In the genomic region with DNA sequence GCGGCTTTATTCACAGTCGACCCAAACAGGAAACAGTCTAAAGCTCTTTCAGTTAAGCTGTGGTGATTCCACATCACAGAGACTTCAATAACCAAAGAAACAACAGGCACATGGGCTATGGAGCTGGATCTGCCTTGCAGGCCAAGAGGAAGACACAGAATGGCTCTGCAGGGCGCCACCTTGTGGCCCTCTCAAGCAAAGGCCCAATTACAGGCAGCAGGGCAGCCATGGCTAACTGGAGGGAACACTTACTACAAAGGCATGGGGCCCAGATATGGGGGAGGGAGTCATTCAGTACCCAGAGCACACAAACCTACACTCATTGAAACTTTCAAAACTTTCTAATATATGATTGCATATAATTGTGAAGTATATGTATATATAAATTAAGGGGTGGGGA, we compare ENCODE assay signal across 8 mouse cellular contexts. TPM values are rescaled to one million over a fixed set of nuclear protein-coding genes. Genes with fewer than 3 reads are reported as not detected.
DNase-seq lines count a peak whose midpoint lies in the region; ATAC-seq and TF ChIP-seq lines count a peak whose summit lies in the region.

No protein-coding gene starts in this region.

- intact Hi-C loops in gastrocnemius, postnatal 14 days (cut with DNase I; ENCODE audit: low total_unique reads), result loop anchor here (10.0 kb wide), 1 partner anchor 200 kb away; no protein-coding TSS in a partner anchor

- WGBS in kidney, embryonic 14.5 days, result 12% methylated on average over 3 of the region's 3 CpGs
- WGBS in limb, embryonic 14.5 days, result 17% methylated on average over 3 of the region's 3 CpGs
- WGBS in neural tube, embryonic 13.5 days, result 9% methylated on average over 3 of the region's 3 CpGs

- H3K4me1 ChIP-seq in kidney, embryonic 14.5 days (ENCODE audit: control insufficient read depth, insufficient read depth, low read length), result no peaks in the 10 kb centered on the region
- no peaks in the 10 kb centered on the region for H3K4me1 ChIP-seq in limb, embryonic 14.5 days (ENCODE audit: control insufficient read depth, insufficient read depth, low read length)
- H3K4me1 ChIP-seq in neural tube, embryonic 13.5 days (replicated peaks), result no peaks in the 10 kb centered on the region

- H3K9me3 ChIP-seq in kidney, embryonic 14.5 days (ENCODE audit: control insufficient read depth, low read length), result no peaks in the 10 kb centered on the region
- no peaks in the 10 kb centered on the region for H3K9me3 ChIP-seq in limb, embryonic 14.5 days (ENCODE audit: control insufficient read depth, low read length)
- H3K9me3 ChIP-seq in neural tube, embryonic 13.5 days, result no peaks in the 10 kb centered on the region

- H3K4me2 ChIP-seq in kidney, embryonic 14.5 days (replicated peaks; ENCODE audit: low read depth, low read length), result no peak overlapping the region
- H3K4me2 ChIP-seq in limb, embryonic 14.5 days (replicated peaks; ENCODE audit: low read depth, low read length, severe bottlenecking), result no peak overlapping the region
- no peak overlapping the region for H3K4me2 ChIP-seq in neural tube, embryonic 13.5 days

- no peak overlapping the region for H3K9ac ChIP-seq in kidney, embryonic 14.5 days (ENCODE audit: low read depth, low read length)
- no peak overlapping the region for H3K9ac ChIP-seq in limb, embryonic 14.5 days (ENCODE audit: low read depth, low read length, severe bottlenecking)
- H3K9ac ChIP-seq in neural tube, embryonic 13.5 days, result no peak overlapping the region

- ATAC-seq in kidney, embryonic 14.5 days (ENCODE audit: low FRiP score, low TSS enrichment), result peak; percentile 75; the same call in 1 of the 2 replicates
- peak; percentile 70; the same call in 1 of the 2 replicates for ATAC-seq in limb, embryonic 14.5 days (ENCODE audit: low FRiP score, low read depth)
- peak; percentile 86 for ATAC-seq in neural tube, embryonic 13.5 days (ENCODE audit: low read depth)

- H3K27me3 ChIP-seq in kidney, embryonic 14.5 days (ENCODE audit: control insufficient read depth, insufficient read depth, low read length), result no peaks in the 10 kb centered on the region
- H3K27me3 ChIP-seq in limb, embryonic 14.5 days (ENCODE audit: control insufficient read depth, insufficient read depth, low read length), result no peaks in the 10 kb centered on the region
- H3K27me3 ChIP-seq in neural tube, embryonic 13.5 days, result 0 out of 2 replicates have a peak, but pooled peaks cover 3% of the 10 kb centered on the region

- no peak overlapping the region for H3K27ac ChIP-seq in kidney, embryonic 14.5 days (ENCODE audit: low read depth, low read length)
- H3K27ac ChIP-seq in limb, embryonic 14.5 days (replicated peaks; ENCODE audit: low read depth, low read length), result no peak overlapping the region
- H3K27ac ChIP-seq in neural tube, embryonic 13.5 days (replicated peaks), result no peak overlapping the region

- peak; percentile 73 for DNase-seq in A20 (ENCODE audit: low read depth, low spot score)
- DNase-seq in adrenal gland, adult (ENCODE audit: inconsistent age in 2 of 2, low spot score in 1 of 2), result peak; percentile 79 to 92
- peak; percentile 91 for DNase-seq in embryo, embryonic 10.5 days (ENCODE audit: low spot score)
- DNase-seq in gastrocnemius, postnatal 14 days, result peak; percentile 75
- peak; percentile 84 for DNase-seq in limb, embryonic 14.5 days (ENCODE audit: low spot score)
- peak; percentile 53 for DNase-seq in telencephalon, adult 2 months (ENCODE audit: low read depth, low spot score)

- no peak overlapping the region for H3K4me3 ChIP-seq in kidney, embryonic 14.5 days (ENCODE audit: low read length)
- H3K4me3 ChIP-seq in limb, embryonic 14.5 days (replicated peaks; ENCODE audit: low read length), result no peak overlapping the region
- H3K4me3 ChIP-seq in neural tube, embryonic 13.5 days, result no peak overlapping the region

- no peak for TF ChIP-seq POLR2A in limb, embryonic 14.5 days (IDR thresholded peaks at IDR 0.05; ENCODE audit: borderline replicate concordance, extremely low read depth, insufficient read depth, insufficient read length)

- H3K36me3 ChIP-seq in kidney, embryonic 14.5 days (ENCODE audit: control insufficient read depth, insufficient read depth, low read length), result no peaks in the 10 kb centered on the region
- no peaks in the 10 kb centered on the region for H3K36me3 ChIP-seq in limb, embryonic 14.5 days (ENCODE audit: control insufficient read depth, insufficient read depth, low read length)
- no peaks in the 10 kb centered on the region for H3K36me3 ChIP-seq in neural tube, embryonic 13.5 days

RNA-seq across cellular contexts. Expression of gene Ankmy1, which starts 7.6 kb away (rescaled TPM):
- total RNA-seq in gastrocnemius, postnatal 14 days (2021), result under 1 TPM; 0.14 to 0.22 TPM
- 1.1 and 1.4 TPM in 2 replicates for polyA plus RNA-seq in kidney, embryonic 14.5 days (2014; fragmentation: Nextera tagmentation; extraction: Ambion mirVana)
- polyA plus RNA-seq in limb, embryonic 14.5 days (2012; rRNA removed), result 0.38 and 0.41 TPM in 2 replicates
- 0.37 and 0.55 TPM in 2 replicates for polyA plus RNA-seq in limb, embryonic 14.5 days (2014; fragmentation: Nextera tagmentation; extraction: Ambion mirVana)
- 0.70 and 0.74 TPM in 2 replicates for polyA plus RNA-seq in neural tube, embryonic 13.5 days (2015; fragmentation: Nextera tagmentation; extraction: Ambion mirVana)

RNA-seq across cellular contexts. Expression of gene Dusp28, which starts 11.7 kb away (rescaled TPM):
- 10 to 100 TPM; 25.7 to 26.0 TPM for total RNA-seq in gastrocnemius, postnatal 14 days (2021)
- polyA plus RNA-seq in kidney, embryonic 14.5 days (2014; fragmentation: Nextera tagmentation; extraction: Ambion mirVana), result 12.5 and 13.7 TPM in 2 replicates
- 10.6 and 16.7 TPM in 2 replicates for polyA plus RNA-seq in limb, embryonic 14.5 days (2012; rRNA removed)
- polyA plus RNA-seq in limb, embryonic 14.5 days (2014; fragmentation: Nextera tagmentation; extraction: Ambion mirVana), result 8.0 and 9.6 TPM in 2 replicates
- 14.0 and 15.5 TPM in 2 replicates for polyA plus RNA-seq in neural tube, embryonic 13.5 days (2015; fragmentation: Nextera tagmentation; extraction: Ambion mirVana)

RNA-seq across cellular contexts. Expression of gene Rnpepl1, which starts 15.5 kb away (rescaled TPM):
- total RNA-seq in gastrocnemius, postnatal 14 days (2021), result 10 to 100 TPM; 57.0 to 60.7 TPM
- polyA plus RNA-seq in kidney, embryonic 14.5 days (2014; fragmentation: Nextera tagmentation; extraction: Ambion mirVana), result 27.4 and 36.3 TPM in 2 replicates
- 51.7 and 74.0 TPM in 2 replicates for polyA plus RNA-seq in limb, embryonic 14.5 days (2012; rRNA removed)
- polyA plus RNA-seq in limb, embryonic 14.5 days (2014; fragmentation: Nextera tagmentation; extraction: Ambion mirVana), result 39.9 and 48.5 TPM in 2 replicates
- 30.2 and 38.4 TPM in 2 replicates for polyA plus RNA-seq in neural tube, embryonic 13.5 days (2015; fragmentation: Nextera tagmentation; extraction: Ambion mirVana)

RNA-seq across cellular contexts. Expression of gene Capn10, which starts 39.1 kb away (rescaled TPM):
- 1 to 10 TPM; 4.1 to 4.7 TPM for total RNA-seq in gastrocnemius, postnatal 14 days (2021)
- 24.9 and 28.7 TPM in 2 replicates for polyA plus RNA-seq in kidney, embryonic 14.5 days (2014; fragmentation: Nextera tagmentation; extraction: Ambion mirVana)
- 34.9 and 39.4 TPM in 2 replicates for polyA plus RNA-seq in limb, embryonic 14.5 days (2012; rRNA removed)
- 23.2 and 28.6 TPM in 2 replicates for polyA plus RNA-seq in limb, embryonic 14.5 days (2014; fragmentation: Nextera tagmentation; extraction: Ambion mirVana)
- polyA plus RNA-seq in neural tube, embryonic 13.5 days (2015; fragmentation: Nextera tagmentation; extraction: Ambion mirVana), result 55.3 and 55.7 TPM in 2 replicates

RNA-seq across cellular contexts. Expression of gene Gpr35, which starts 55.6 kb away (rescaled TPM):
- total RNA-seq in gastrocnemius, postnatal 14 days (2021), result under 1 TPM; 0.16 to 0.43 TPM
- 0.16 and 0.45 TPM in 2 replicates for polyA plus RNA-seq in kidney, embryonic 14.5 days (2014; fragmentation: Nextera tagmentation; extraction: Ambion mirVana)
- polyA plus RNA-seq in limb, embryonic 14.5 days (2012; rRNA removed), result 0.73 and 1.1 TPM in 2 replicates
- 0.91 and 0.98 TPM in 2 replicates for polyA plus RNA-seq in limb, embryonic 14.5 days (2014; fragmentation: Nextera tagmentation; extraction: Ambion mirVana)
- 0.23 and 0.60 TPM in 2 replicates for polyA plus RNA-seq in neural tube, embryonic 13.5 days (2015; fragmentation: Nextera tagmentation; extraction: Ambion mirVana)
